Mouse (Mus musculus): ENCODE results near the gene Ctc1. TPM values are rescaled to one million over a fixed set of nuclear protein-coding genes. Genes with fewer than 3 reads are reported as not detected.
A peak's percentile ranks its signal among the peaks of the same experiment; 100 is the strongest.
"Not testable (repeated sequence)": the region's sequence is repeated elsewhere in the genome, so short reads cannot be mapped to it uniquely, and the experiment has no call there.

The Ctc1 gene
- polyA plus RNA-seq, 1 experiment from 2014 or later, result 43.8 TPM

DNA sequence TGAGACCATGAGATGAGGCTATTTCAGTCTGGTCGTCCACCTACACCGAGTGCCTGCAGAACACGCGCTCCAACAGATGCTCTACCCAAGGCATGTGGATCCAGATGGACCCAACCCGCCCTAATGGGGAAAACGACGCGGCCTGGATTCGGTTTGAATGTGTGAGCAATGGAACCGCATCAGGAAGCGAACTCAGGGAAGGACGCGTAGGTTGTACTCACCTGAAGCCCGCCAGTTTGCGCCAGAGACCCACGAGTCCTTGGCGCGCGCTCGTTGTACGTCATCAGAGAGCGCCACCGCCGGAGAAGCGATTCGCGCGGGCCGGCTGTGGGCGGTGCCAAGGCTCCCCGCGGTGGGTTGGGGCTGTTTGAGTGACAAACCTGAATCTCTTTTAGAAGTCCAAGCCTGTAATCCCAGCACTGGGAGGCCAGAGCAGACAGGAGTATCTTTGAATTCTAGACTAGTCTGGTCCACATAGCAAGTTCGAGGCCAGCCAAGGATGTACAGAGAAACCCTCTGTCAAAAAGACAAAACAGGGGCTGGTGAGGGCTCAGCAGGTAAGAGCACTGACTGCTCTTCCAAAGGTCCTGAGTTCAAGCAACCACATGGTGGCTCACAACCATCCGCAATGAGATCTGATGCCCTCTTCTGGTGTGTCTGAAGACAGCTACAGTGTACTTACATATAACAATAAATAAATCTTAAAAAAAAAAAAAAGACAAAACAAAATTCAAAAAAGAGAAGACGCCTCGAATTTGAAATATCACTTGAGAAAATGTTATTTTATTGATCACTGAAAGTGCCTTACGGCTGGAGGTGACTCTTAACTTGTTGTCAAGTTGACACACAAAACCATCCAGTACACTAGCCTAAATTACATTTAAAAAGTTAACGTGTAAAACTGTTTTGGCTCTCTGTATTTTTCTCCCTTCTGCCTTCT, 7.3 kb upstream of the Ctc1 start, which contains the start of gene Pfas:
Pfas (minus strand) TSS at position 279 of the 940 bp plus-strand sequence.
- Histone ChIP-seq H3K27ac (replicated peaks in 1 of 2; ENCODE audit: control insufficient read depth in 1 of 2, insufficient read depth in 1 of 2, low read depth in 2 of 2, low read length in 2 of 2) (peak within 1 kb of the TSS; percentile 3 to 51; a peak in 3 of 4 replicates), H3K4me3 (ENCODE audit: control insufficient read depth in 1 of 2, insufficient read depth in 1 of 2, low read depth in 1 of 2, low read length in 2 of 2) (peak within 1 kb of the TSS; percentile 57 to 71), H3K9me3 (ENCODE audit: control insufficient read depth, low read length) (no peaks in the 10 kb centered on the region), H3K4me1 (ENCODE audit: control insufficient read depth in 2 of 2, insufficient read depth in 2 of 2, low read length in 2 of 2) (peaks cover 0 to 17% of the 10 kb centered on the region in 2 experiments; a peak in 3 of 4 replicates), H3K27me3 (ENCODE audit: control insufficient read depth, insufficient read depth, low read length) (no peaks in the 10 kb centered on the region), H3K9ac (ENCODE audit: low read length) (peak within 1 kb of the TSS; percentile 74), H3K4me2 (ENCODE audit: low read length) (peak within 1 kb of the TSS; percentile 80), H3K36me3 (ENCODE audit: control insufficient read depth, insufficient read depth, low read length) (peaks cover 6% of the 10 kb centered on the region)
- WGBS, result 10% methylated on average over 38 of the region's 38 CpGs
- ATAC-seq (ENCODE audit: insufficient number of reproducible peaks, insufficient read depth, low FRiP score, low read depth), result peak; percentile 68; the same call in 1 of the 2 replicates

DNA sequence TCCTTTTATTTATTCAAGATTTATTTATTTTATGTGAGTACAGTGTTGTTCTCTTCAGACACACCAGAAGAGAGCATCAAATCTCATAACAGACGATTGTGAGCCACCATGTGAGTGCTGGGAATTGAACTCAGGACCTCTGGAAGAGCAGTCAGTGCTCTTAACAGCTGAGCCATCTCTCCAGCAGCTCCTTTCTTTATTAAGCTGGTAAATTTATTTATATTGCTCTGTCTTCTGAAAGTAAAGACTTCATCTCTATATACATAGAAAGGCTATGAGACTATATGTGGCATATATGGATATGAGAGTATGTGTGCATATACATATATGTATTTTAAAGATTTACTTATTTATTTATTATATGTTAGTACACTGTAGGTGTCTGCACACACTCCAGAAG, 6.2 kb upstream of the Ctc1 start:
- Histone ChIP-seq H3K9me3 (ENCODE audit: control insufficient read depth, low read length) (no peaks in the 10 kb centered on the region), H3K27me3 (ENCODE audit: control insufficient read depth, insufficient read depth, low read length) (no peaks in the 10 kb centered on the region), H3K27ac (replicated peaks in 1 of 2; ENCODE audit: control insufficient read depth in 1 of 2, insufficient read depth in 1 of 2, low read depth in 2 of 2, low read length in 2 of 2) (no peak overlapping the region), H3K4me3 (ENCODE audit: control insufficient read depth in 1 of 2, insufficient read depth in 1 of 2, low read depth in 1 of 2, low read length in 2 of 2) (no peak overlapping the region), H3K36me3 (ENCODE audit: control insufficient read depth, insufficient read depth, low read length) (peaks cover 3% of the 10 kb centered on the region), H3K9ac (ENCODE audit: low read length) (no peak overlapping the region), H3K4me2 (ENCODE audit: low read length) (no peak overlapping the region), H3K4me1 (ENCODE audit: control insufficient read depth in 2 of 2, insufficient read depth in 2 of 2, low read length in 2 of 2) (peaks cover 0 to 17% of the 10 kb centered on the region in 2 experiments; a peak in 3 of 4 replicates)
- no peak for ATAC-seq (ENCODE audit: insufficient number of reproducible peaks, insufficient read depth, low FRiP score, low read depth)
- 87% methylated on average over 1 of the region's 1 CpGs for WGBS

DNA sequence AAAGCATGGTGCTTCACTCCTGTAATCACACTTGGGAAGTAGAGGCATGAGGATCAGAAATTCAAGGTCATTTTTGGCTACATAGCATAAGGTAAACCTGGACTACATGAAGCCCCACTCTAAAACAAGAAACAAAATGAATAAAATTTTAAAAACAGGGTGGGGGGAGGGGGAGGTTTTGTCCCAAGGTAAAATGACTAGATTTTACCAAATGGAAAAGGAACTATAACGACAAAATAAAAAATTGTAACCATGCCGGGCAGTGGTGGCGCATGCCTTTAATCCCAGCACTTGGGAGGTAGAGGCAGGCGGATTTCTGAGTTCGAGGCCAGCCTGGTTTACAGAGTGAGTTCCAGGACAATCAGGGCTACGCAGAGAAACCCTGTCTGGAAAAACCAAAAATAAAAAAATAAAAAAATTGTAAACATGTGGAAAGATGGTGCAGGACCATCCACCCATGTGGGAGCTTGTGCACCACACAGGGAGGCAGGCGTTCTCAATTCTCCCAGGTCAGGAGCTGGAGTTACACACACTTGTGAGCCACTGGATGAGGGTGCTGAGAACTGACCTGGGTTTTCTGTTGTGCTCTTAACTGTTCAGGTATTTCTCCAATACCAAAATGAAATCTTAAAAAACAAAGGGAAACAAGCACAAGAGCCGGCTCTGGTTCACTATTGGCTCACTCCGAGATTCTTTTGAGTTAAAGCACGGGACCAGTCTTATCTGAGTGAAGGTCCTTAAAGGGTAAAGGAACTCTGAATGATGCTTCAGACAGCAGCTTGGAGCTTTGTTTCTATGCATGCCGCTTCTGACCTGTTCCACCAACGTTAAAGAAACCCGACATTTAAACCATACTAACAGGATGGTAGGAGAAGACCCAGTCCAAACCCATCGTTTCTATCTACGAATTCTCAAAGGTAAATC, 5.0 kb upstream of the Ctc1 start:
- peaks cover 3% of the 10 kb centered on the region for H3K36me3 ChIP-seq (ENCODE audit: control insufficient read depth, insufficient read depth, low read length)
- H3K4me2 ChIP-seq (ENCODE audit: low read length), result peak overlapping the region; percentile 84
- no peaks in the 10 kb centered on the region for H3K27me3 ChIP-seq (ENCODE audit: control insufficient read depth, insufficient read depth, low read length)
- no peaks in the 10 kb centered on the region for H3K9me3 ChIP-seq (ENCODE audit: control insufficient read depth, low read length)
- no peak for ATAC-seq (ENCODE audit: insufficient number of reproducible peaks, insufficient read depth, low FRiP score, low read depth)
- 77% methylated on average over 15 of the region's 15 CpGs for WGBS
- H3K4me1 ChIP-seq (ENCODE audit: control insufficient read depth in 2 of 2, insufficient read depth in 2 of 2, low read length in 2 of 2), result peaks cover 0 to 20% of the 10 kb centered on the region in 2 experiments; a peak in 3 of 4 replicates
- peak overlapping the region; percentile 39 to 97; a peak in 3 of 4 replicates for H3K27ac ChIP-seq (replicated peaks in 1 of 2; ENCODE audit: control insufficient read depth in 1 of 2, insufficient read depth in 1 of 2, low read depth in 2 of 2, low read length in 2 of 2)
- no peak overlapping the region for H3K9ac ChIP-seq (ENCODE audit: low read length)
- H3K4me3 ChIP-seq (ENCODE audit: control insufficient read depth in 1 of 2, insufficient read depth in 1 of 2, low read depth in 1 of 2, low read length in 2 of 2), result no peak overlapping the region

DNA sequence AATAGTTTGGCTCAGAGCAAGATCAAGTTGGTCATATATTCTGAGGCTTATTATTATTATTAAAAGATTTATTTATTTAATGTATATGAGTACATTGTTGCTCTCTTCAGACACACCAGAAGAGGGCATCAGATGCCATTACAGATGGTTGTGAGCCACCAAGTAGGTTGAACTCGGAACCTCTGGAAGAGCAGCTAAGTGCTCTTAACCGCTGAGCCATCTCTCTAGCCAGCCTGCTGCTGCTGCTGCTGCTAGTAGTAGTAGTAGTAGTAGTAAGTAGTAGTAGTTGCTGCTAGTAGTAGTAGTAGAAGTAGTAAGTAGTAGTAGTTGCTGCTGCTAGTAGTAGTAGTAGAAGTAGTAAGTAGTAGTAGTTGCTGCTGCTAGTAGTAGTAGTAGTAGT, 4.3 kb upstream of the Ctc1 start:
- not testable (repeated sequence) for H3K36me3 ChIP-seq (ENCODE audit: control insufficient read depth, insufficient read depth, low read length); H3K9me3 ChIP-seq (ENCODE audit: control insufficient read depth, low read length); H3K27me3 ChIP-seq (ENCODE audit: control insufficient read depth, insufficient read depth, low read length); ATAC-seq (ENCODE audit: insufficient number of reproducible peaks, insufficient read depth, low FRiP score, low read depth)
- H3K9ac ChIP-seq (ENCODE audit: low read length), result peak overlapping the region; percentile 75
- 63% methylated on average over 2 of the region's 2 CpGs for WGBS
- peak overlapping the region; percentile 84 for H3K4me2 ChIP-seq (ENCODE audit: low read length)
- H3K4me3 ChIP-seq (ENCODE audit: control insufficient read depth in 1 of 2, insufficient read depth in 1 of 2, low read depth in 1 of 2, low read length in 2 of 2), result peak overlapping the region in 1 of 2 experiments; percentile 48; a peak in 2 of 4 replicates
- H3K4me1 ChIP-seq (ENCODE audit: control insufficient read depth in 2 of 2, insufficient read depth in 2 of 2, low read length in 2 of 2), result peaks cover 0 to 20% of the 10 kb centered on the region in 2 experiments; a peak in 3 of 4 replicates
- H3K27ac ChIP-seq (replicated peaks in 1 of 2; ENCODE audit: control insufficient read depth in 1 of 2, insufficient read depth in 1 of 2, low read depth in 2 of 2, low read length in 2 of 2), result peak overlapping the region; percentile 70 to 97

DNA sequence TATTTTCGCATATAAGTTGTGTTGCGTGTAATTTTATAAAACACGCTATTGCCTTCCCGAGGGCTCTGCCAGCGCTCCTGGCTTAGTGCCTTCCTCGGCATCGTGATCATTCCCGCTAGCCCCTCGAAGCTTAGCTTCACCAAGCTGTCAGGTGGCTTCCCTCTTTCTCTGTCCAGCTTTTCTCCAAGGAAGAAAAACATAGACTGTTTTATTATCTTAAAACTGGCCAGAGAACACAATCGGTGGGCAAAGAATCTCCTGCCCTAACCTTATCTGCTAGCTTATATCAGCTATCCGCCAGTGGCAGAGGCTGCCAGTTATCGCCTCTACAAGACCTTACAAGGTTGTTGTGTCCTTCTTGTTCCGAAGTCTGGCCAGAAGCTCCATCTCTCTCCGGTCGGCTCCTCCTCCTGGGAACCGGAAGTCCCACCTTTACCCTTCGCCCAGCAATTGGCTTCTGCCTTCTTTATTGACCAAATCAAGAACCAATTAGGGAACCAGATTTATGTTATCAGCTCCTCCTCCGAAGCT, 3.6 kb upstream of the Ctc1 start:
- Histone ChIP-seq H3K9me3 (ENCODE audit: control insufficient read depth, low read length) (no peaks in the 10 kb centered on the region), H3K36me3 (ENCODE audit: control insufficient read depth, insufficient read depth, low read length) (no peaks in the 10 kb centered on the region), H3K4me2 (ENCODE audit: low read length) (peak overlapping the region; percentile 84), H3K4me3 (ENCODE audit: control insufficient read depth in 1 of 2, insufficient read depth in 1 of 2, low read depth in 1 of 2, low read length in 2 of 2) (peak overlapping the region; percentile 34 to 48), H3K9ac (ENCODE audit: low read length) (peak overlapping the region; percentile 75), H3K27ac (replicated peaks in 1 of 2; ENCODE audit: control insufficient read depth in 1 of 2, insufficient read depth in 1 of 2, low read depth in 2 of 2, low read length in 2 of 2) (peak overlapping the region; percentile 97 to 99), H3K4me1 (ENCODE audit: control insufficient read depth in 2 of 2, insufficient read depth in 2 of 2, low read length in 2 of 2) (peaks cover 4 to 25% of the 10 kb centered on the region in 2 experiments), H3K27me3 (ENCODE audit: control insufficient read depth, insufficient read depth, low read length) (no peaks in the 10 kb centered on the region)
- peak; percentile 45; the same call in 1 of the 2 replicates for ATAC-seq (ENCODE audit: insufficient number of reproducible peaks, insufficient read depth, low FRiP score, low read depth)
- 1% methylated on average over 18 of the region's 18 CpGs for WGBS

DNA sequence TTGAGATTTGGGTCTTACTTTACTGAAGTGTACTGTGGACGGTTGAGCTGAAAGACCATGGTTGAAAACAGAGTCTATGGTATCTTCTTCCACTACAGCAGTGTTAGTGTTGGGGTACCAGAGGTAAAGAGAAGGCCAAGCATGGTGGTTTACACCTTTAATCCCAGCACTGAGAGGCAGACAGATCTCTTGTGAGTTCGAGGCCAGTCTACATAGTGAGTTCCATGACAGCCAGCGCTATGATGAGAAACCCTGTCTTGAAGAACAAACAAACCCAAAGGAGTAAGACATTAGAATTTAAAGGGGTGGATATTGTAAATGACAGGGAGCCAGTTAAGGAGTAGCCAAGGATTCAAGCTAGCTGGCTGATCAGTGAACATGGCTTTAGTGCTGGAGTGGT, 1.0 kb downstream of the Ctc1 start:
- H3K4me1 ChIP-seq (ENCODE audit: control insufficient read depth in 2 of 2, insufficient read depth in 2 of 2, low read length in 2 of 2), result peaks cover 5 to 11% of the 10 kb centered on the region in 2 experiments
- no peak for ATAC-seq (ENCODE audit: insufficient number of reproducible peaks, insufficient read depth, low FRiP score, low read depth)
- H3K4me3 ChIP-seq (ENCODE audit: control insufficient read depth in 1 of 2, insufficient read depth in 1 of 2, low read depth in 1 of 2, low read length in 2 of 2), result peak overlapping the region; percentile 72 to 80; a peak in 3 of 4 replicates
- H3K36me3 ChIP-seq (ENCODE audit: control insufficient read depth, insufficient read depth, low read length), result peaks cover 13% of the 10 kb centered on the region
- peak overlapping the region; percentile 87 for H3K9ac ChIP-seq (ENCODE audit: low read length)
- no peaks in the 10 kb centered on the region for H3K27me3 ChIP-seq (ENCODE audit: control insufficient read depth, insufficient read depth, low read length)
- no peaks in the 10 kb centered on the region for H3K9me3 ChIP-seq (ENCODE audit: control insufficient read depth, low read length)
- peak overlapping the region; percentile 90 to 93; a peak in 2 of 4 replicates for H3K27ac ChIP-seq (replicated peaks in 1 of 2; ENCODE audit: control insufficient read depth in 1 of 2, insufficient read depth in 1 of 2, low read depth in 2 of 2, low read length in 2 of 2)
- 50% methylated on average over 3 of the region's 3 CpGs for WGBS
- peak overlapping the region; percentile 70 for H3K4me2 ChIP-seq (ENCODE audit: low read length)

DNA sequence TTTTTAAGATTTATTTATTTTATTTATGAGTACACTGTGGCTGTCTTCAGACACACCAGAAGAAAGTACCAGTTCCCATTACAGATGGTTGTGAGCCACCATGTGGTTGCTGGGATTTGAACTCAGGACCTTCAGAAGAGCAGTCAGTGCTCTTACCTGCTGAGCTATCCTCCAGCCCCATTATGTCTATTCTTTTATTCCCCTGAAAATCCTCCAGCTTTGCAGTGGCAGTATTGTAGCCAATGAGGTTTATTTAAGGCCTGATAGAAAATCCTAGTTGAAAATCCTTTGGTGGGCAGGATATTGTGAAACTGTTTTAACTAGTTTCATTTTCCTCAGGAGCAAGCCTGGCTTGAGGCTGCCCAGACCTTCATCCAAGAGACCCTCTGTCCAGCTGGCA, 5.0 kb downstream of the Ctc1 start:
- no peak for ATAC-seq (ENCODE audit: insufficient number of reproducible peaks, insufficient read depth, low FRiP score, low read depth)
- Histone ChIP-seq H3K27me3 (ENCODE audit: control insufficient read depth, insufficient read depth, low read length) (no peaks in the 10 kb centered on the region), H3K27ac (replicated peaks in 1 of 2; ENCODE audit: control insufficient read depth in 1 of 2, insufficient read depth in 1 of 2, low read depth in 2 of 2, low read length in 2 of 2) (no peak overlapping the region), H3K4me2 (ENCODE audit: low read length) (no peak overlapping the region), H3K36me3 (ENCODE audit: control insufficient read depth, insufficient read depth, low read length) (peaks cover 52% of the 10 kb centered on the region), H3K9ac (ENCODE audit: low read length) (no peak overlapping the region), H3K4me1 (ENCODE audit: control insufficient read depth in 2 of 2, insufficient read depth in 2 of 2, low read length in 2 of 2) (peaks cover 5 to 6% of the 10 kb centered on the region in 2 experiments; a peak in 3 of 4 replicates), H3K9me3 (ENCODE audit: control insufficient read depth, low read length) (no peaks in the 10 kb centered on the region), H3K4me3 (ENCODE audit: control insufficient read depth in 1 of 2, insufficient read depth in 1 of 2, low read depth in 1 of 2, low read length in 2 of 2) (no peak overlapping the region)

All from heart, embryonic 14.5 days (tissue).